Mouse (Mus musculus) MEL (cell line): ENCODE results near the gene Peli2. TPM values are rescaled to one million over a fixed set of nuclear protein-coding genes. Genes with fewer than 3 reads are reported as not detected.

ENCODE experiments used
- DNase-seq: peaks from one replicate; pipeline ENCODE4 v3.0.0; 2011; ENCODE audit warnings: low read depth, low spot score
- H3K27ac ChIP-seq: 2 replicates; pipeline ENCODE4 v1.5.1; 2012; ENCODE audit warnings: low read depth, mild to moderate bottlenecking, control low read depth, low read length, moderate library complexity; ENCODE audit not compliant: control insufficient read depth
- H3K27me3 ChIP-seq, 2 experiments: fragments of 150-350 bp in 1 of 2; sonication (generic) in 1 of 2; 2 replicates each; pipeline ENCODE4 v1.6.1; 2012; ENCODE audit warnings: low read length in 2 of 2, mild to moderate bottlenecking in 2 of 2, improper control_type of control experiment in 1 of 2, moderate library complexity in 1 of 2; ENCODE audit not compliant: insufficient read depth in 2 of 2, control insufficient read depth in 1 of 2
- H3K36me3 ChIP-seq, 2 experiments: 2 replicates each; pipeline ENCODE4 v1.6.1; 2012 to 2014; ENCODE audit warnings: low read length in 2 of 2, improper control_type of control experiment in 1 of 2, inconsistent platforms in 1 of 2, mild to moderate bottlenecking in 1 of 2; ENCODE audit not compliant: insufficient read depth in 2 of 2, control insufficient read depth in 1 of 2
- H3K4me1 ChIP-seq, 2 experiments: fragments of 150-350 bp in 1 of 2; sonication (generic) in 1 of 2; 2 replicates each; pipeline ENCODE4 v1.6.1; 2012; ENCODE audit warnings: low read length in 2 of 2, improper control_type of control experiment in 1 of 2, mild to moderate bottlenecking in 1 of 2; ENCODE audit not compliant: insufficient read depth in 2 of 2, control insufficient read depth in 1 of 2
- H3K4me3 ChIP-seq, 2 experiments: fragments of 150-350 bp in 1 of 2; sonication (generic) in 1 of 2; 2 replicates each; pipeline ENCODE4 v1.5.1; 2012; ENCODE audit warnings: low read depth in 2 of 2, low read length in 2 of 2, mild to moderate bottlenecking in 2 of 2, moderate library complexity in 2 of 2, control low read depth in 1 of 2, improper control_type of control experiment in 1 of 2; ENCODE audit not compliant: control insufficient read depth in 1 of 2, insufficient read depth in 1 of 2
- H3K79me2 ChIP-seq: 2 replicates; pipeline ENCODE4 v1.6.1; 2012; ENCODE audit warnings: mild to moderate bottlenecking, low read length, moderate library complexity; ENCODE audit not compliant: control insufficient read depth, poor library complexity, insufficient read depth
- H3K9ac ChIP-seq: 2 replicates; pipeline ENCODE4 v1.6.1; 2012; ENCODE audit warnings: low read depth, mild to moderate bottlenecking, control low read depth, low read length, moderate library complexity; ENCODE audit not compliant: control insufficient read depth, poor library complexity, severe bottlenecking
- H3K9me3 ChIP-seq: fragments of 150-350 bp; sonication (generic); replicated peaks from 2 replicates; pipeline ENCODE4 v1.6.1; 2012; ENCODE audit warnings: mild to moderate bottlenecking, low read length, improper control_type of control experiment, moderate library complexity; ENCODE audit not compliant: insufficient read depth
- CTCF ChIP-seq, 3 experiments: IDR thresholded peaks in 2 of 3; conservative IDR thresholded peaks in 1 of 3; 2 replicates each; pipeline ENCODE4 v1.5.1; 2011 to 2012; ENCODE audit warnings: low read length in 3 of 3, low read depth in 2 of 3, mild to moderate bottlenecking in 2 of 3, improper control_type of control experiment in 1 of 3, inconsistent platforms in 1 of 3, mixed read lengths in 1 of 3, moderate library complexity in 1 of 3; ENCODE audit not compliant: control insufficient read depth in 1 of 3, insufficient read depth in 1 of 3, poor library complexity in 1 of 3, severe bottlenecking in 1 of 3
- E2F4 ChIP-seq: IDR thresholded peaks from 2 replicates; pipeline ENCODE4 v1.6.1; 2011; ENCODE audit warnings: low read depth, low read length, improper control_type of control experiment, borderline replicate concordance
- ELF1 ChIP-seq: IDR thresholded peaks from 2 replicates; pipeline ENCODE4 v1.6.1; 2014; ENCODE audit warnings: low read depth, mild to moderate bottlenecking, inconsistent platforms, low read length, improper control_type of control experiment, moderate library complexity
- ETS1 ChIP-seq: IDR thresholded peaks from 2 replicates; pipeline ENCODE4 v1.6.1; 2012; ENCODE audit warnings: low read depth, mild to moderate bottlenecking, inconsistent platforms, low read length, improper control_type of control experiment, moderate library complexity
- GATA1 ChIP-seq: IDR thresholded peaks from 2 replicates; pipeline ENCODE4 v1.6.1; 2011; ENCODE audit warnings: low read depth, low read length, improper control_type of control experiment
- HCFC1 ChIP-seq: IDR thresholded peaks from 2 replicates; pipeline ENCODE4 v1.6.1; 2012; ENCODE audit warnings: low read depth, mild to moderate bottlenecking, inconsistent platforms, low read length, improper control_type of control experiment, moderate library complexity
- KAT2A ChIP-seq: conservative IDR thresholded peaks from 2 replicates; pipeline ENCODE4 v1.6.1; 2012; ENCODE audit warnings: low read depth, low read length, improper control_type of control experiment, inconsistent platforms
- MAX ChIP-seq: IDR thresholded peaks from 2 replicates; pipeline ENCODE4 v1.6.1; 2011; ENCODE audit warnings: low read length, improper control_type of control experiment
- MAZ ChIP-seq: IDR thresholded peaks from 2 replicates; pipeline ENCODE4 v1.6.1; 2012; ENCODE audit warnings: low read depth, mild to moderate bottlenecking, inconsistent platforms, low read length, improper control_type of control experiment
- MEF2A ChIP-seq: IDR thresholded peaks from 2 replicates; pipeline ENCODE4 v1.6.1; 2014; ENCODE audit warnings: low read depth, mild to moderate bottlenecking, inconsistent platforms, low read length, improper control_type of control experiment; ENCODE audit not compliant: poor library complexity, insufficient replicate concordance, severe bottlenecking; ENCODE audit errors: extremely low read depth
- MYC ChIP-seq: IDR thresholded peaks from 2 replicates; pipeline ENCODE4 v1.6.1; 2011; ENCODE audit warnings: low read depth, mild to moderate bottlenecking, low read length, improper control_type of control experiment, moderate library complexity
- NELFE ChIP-seq: IDR thresholded peaks from 2 replicates; pipeline ENCODE4 v1.6.1; 2011; ENCODE audit warnings: low read depth, low read length, improper control_type of control experiment
- NRF1 ChIP-seq: IDR thresholded peaks from 2 replicates; pipeline ENCODE4 v1.6.1; 2014; ENCODE audit warnings: low read depth, mild to moderate bottlenecking, inconsistent platforms, low read length, improper control_type of control experiment, moderate library complexity; ENCODE audit not compliant: poor library complexity, insufficient read depth, severe bottlenecking
- POLR2A ChIP-seq, 2 experiments: IDR thresholded peaks; 2 replicates each; pipeline ENCODE4 v1.6.1; 2011 to 2012; ENCODE audit warnings: low read length in 2 of 2, mild to moderate bottlenecking in 2 of 2, control low read depth in 1 of 2, improper control_type of control experiment in 1 of 2, low read depth in 1 of 2, moderate library complexity in 1 of 2; ENCODE audit not compliant: control insufficient read depth in 1 of 2, insufficient read depth in 1 of 2, poor library complexity in 1 of 2
- POLR2AphosphoS5 ChIP-seq: IDR thresholded peaks from 2 replicates; pipeline ENCODE4 v1.6.1; 2012; ENCODE audit warnings: low read depth, borderline replicate concordance, mild to moderate bottlenecking, inconsistent platforms, low read length, moderate library complexity, mixed read lengths
- RAD21 ChIP-seq: IDR thresholded peaks from 2 replicates; pipeline ENCODE4 v1.6.1; 2011; ENCODE audit warnings: mild to moderate bottlenecking, low read depth, low read length, improper control_type of control experiment
- RCOR1 ChIP-seq: IDR thresholded peaks from 2 replicates; pipeline ENCODE4 v1.6.1; 2012; ENCODE audit warnings: low read depth, mild to moderate bottlenecking, inconsistent platforms, low read length, improper control_type of control experiment
- SIN3A ChIP-seq: IDR thresholded peaks from 2 replicates; pipeline ENCODE4 v1.6.1; 2012; ENCODE audit warnings: low read length, improper control_type of control experiment, inconsistent platforms
- SMC3 ChIP-seq: IDR thresholded peaks from 2 replicates; pipeline ENCODE4 v1.6.1; 2011; ENCODE audit warnings: low read depth, low read length, improper control_type of control experiment
- TAL1 ChIP-seq: IDR thresholded peaks from 2 replicates; pipeline ENCODE4 v1.6.1; 2012; ENCODE audit warnings: mild to moderate bottlenecking, inconsistent platforms, low read length, moderate library complexity, mixed read lengths
- TBP ChIP-seq: IDR thresholded peaks from 2 replicates; pipeline ENCODE4 v1.8.0; 2011; ENCODE audit warnings: low read depth, low read length, improper control_type of control experiment
- TCF12 ChIP-seq: IDR thresholded peaks from 2 replicates; pipeline ENCODE4 v1.6.1; 2014; ENCODE audit warnings: low read depth, mild to moderate bottlenecking, inconsistent platforms, low read length, improper control_type of control experiment, moderate library complexity
- UBTF ChIP-seq: IDR thresholded peaks from 2 replicates; pipeline ENCODE4 v1.6.1; 2012; ENCODE audit warnings: low read depth, mild to moderate bottlenecking, inconsistent platforms, low read length, improper control_type of control experiment, moderate library complexity, borderline replicate concordance; ENCODE audit not compliant: insufficient read depth
- ZC3H11A ChIP-seq: IDR thresholded peaks from 2 replicates; pipeline ENCODE4 v1.6.1; 2012; ENCODE audit warnings: low read depth, mild to moderate bottlenecking, inconsistent platforms, low read length, improper control_type of control experiment
- ZMIZ1 ChIP-seq: IDR thresholded peaks from 2 replicates; pipeline ENCODE4 v1.6.1; 2012; ENCODE audit warnings: low read depth, mild to moderate bottlenecking, inconsistent platforms, low read length, improper control_type of control experiment, moderate library complexity
- ZNF384 ChIP-seq: IDR thresholded peaks from 2 replicates; pipeline ENCODE4 v1.6.1; 2012; ENCODE audit warnings: low read depth, mild to moderate bottlenecking, inconsistent platforms, low read length, improper control_type of control experiment
- polyA plus RNA-seq, 2 experiments: library from polyadenylated mRNA; stranded (reverse) in 1 of 2; unstranded in 1 of 2; fragments of >175 nt in 1 of 2; fragments of >200 nt in 1 of 2; gene quantifications; 2 replicates each; pipeline versions ENCODE4 v1.2.1 to v1.2.4; 2012; ENCODE audit warnings: low replicate concordance in 2 of 2, low read depth in 1 of 2; ENCODE audit not compliant: insufficient read length in 2 of 2, insufficient read depth in 1 of 2, missing spikeins in 1 of 2
- total RNA-seq: library from RNA; depleted of rRNA; stranded (reverse); fragments of 300-350 nt; gene quantifications from 2 replicates; pipeline ENCODE4 v1.2.3, GENCODE M21; 2012

Peli2 gene
- total and polyA plus RNA-seq, 3 experiments, result not detected

DNA sequence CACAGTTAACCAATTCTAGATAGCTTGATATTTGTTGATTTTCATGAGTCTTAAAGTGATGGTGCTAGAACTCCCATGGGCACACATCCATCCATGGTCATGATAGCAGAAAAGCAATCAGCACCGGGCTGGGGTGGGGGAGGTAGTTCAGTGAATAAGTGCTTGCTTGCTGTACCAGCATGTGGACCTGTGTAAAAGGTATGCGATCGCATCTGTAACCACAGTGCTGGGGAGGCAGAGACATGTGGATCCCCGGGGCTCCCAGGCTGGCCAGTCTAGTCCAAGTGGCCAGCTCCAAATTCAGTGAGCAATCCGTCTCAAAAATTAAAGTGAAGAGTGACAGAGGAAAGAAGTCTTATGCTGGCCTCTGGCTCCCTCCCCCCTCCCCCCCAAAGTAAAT is 3.4 kb downstream of the Peli2 start:
- TF ChIP-seq ZNF384 (no peak), CTCF (IDR thresholded peaks at IDR 0.05 in 2 of 3, conservative IDR thresholded peaks at IDR 0.05 in 1 of 3; ENCODE audit: control insufficient read depth in 1 of 3, insufficient read depth in 1 of 3, low read depth in 2 of 3, low read length in 3 of 3, poor library complexity in 1 of 3, severe bottlenecking in 1 of 3) (no peak), UBTF (no peak), MEF2A (no peak), TBP (no peak), NELFE (no peak)
- Histone ChIP-seq H3K36me3 (no peaks in the 10 kb centered on the region), H3K79me2 (no peaks in the 10 kb centered on the region), H3K4me3 (no peak overlapping the region), H3K9me3 (no peaks in the 10 kb centered on the region), H3K27ac (no peak overlapping the region), H3K9ac (no peak overlapping the region), H3K27me3 (no peaks in the 10 kb centered on the region), H3K4me1 (no peaks in the 10 kb centered on the region)
- DNase-seq, result no peak

DNA sequence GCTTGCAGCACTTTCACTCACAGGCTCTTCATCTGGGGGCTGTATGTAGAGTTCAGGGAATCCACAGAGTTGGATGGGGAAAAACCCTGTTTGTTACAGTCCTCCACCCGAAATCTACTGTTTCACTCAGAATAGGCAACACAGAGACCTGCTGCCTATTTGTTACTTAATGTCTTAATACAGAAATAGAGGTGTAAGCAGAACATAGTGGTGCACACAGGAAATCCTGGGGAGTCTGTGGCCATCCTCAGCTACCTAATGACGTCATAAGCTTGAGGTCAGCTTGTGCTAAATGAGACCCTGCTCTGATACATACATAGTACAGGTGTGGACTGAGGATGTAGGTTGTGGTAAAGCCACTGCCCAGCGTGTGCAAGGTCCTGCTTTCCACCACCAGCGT is 4.2 kb downstream of the Peli2 start:
- H3K27ac ChIP-seq, result no peak overlapping the region
- TF ChIP-seq CTCF (IDR thresholded peaks at IDR 0.05 in 2 of 3, conservative IDR thresholded peaks at IDR 0.05 in 1 of 3; ENCODE audit: control insufficient read depth in 1 of 3, insufficient read depth in 1 of 3, low read depth in 2 of 3, low read length in 3 of 3, poor library complexity in 1 of 3, severe bottlenecking in 1 of 3) (no peak), E2F4 (no peak), POLR2AphosphoS5 (no peak), POLR2A (IDR thresholded peaks at IDR 0.05; ENCODE audit: control insufficient read depth in 1 of 2, insufficient read depth in 1 of 2, low read depth in 1 of 2, low read length in 2 of 2, poor library complexity in 1 of 2) (no peak), KAT2A (no peak), TCF12 (no peak), NRF1 (no peak), ETS1 (no peak), SIN3A (no peak), ELF1 (no peak)
- no peaks in the 10 kb centered on the region for H3K36me3 ChIP-seq
- no peaks in the 10 kb centered on the region for H3K9me3 ChIP-seq
- H3K79me2 ChIP-seq, result no peaks in the 10 kb centered on the region
- H3K4me1 ChIP-seq, result no peaks in the 10 kb centered on the region
- H3K4me3 ChIP-seq, result no peak overlapping the region
- H3K27me3 ChIP-seq, result no peaks in the 10 kb centered on the region
- H3K9ac ChIP-seq, result no peak overlapping the region
- no peak for DNase-seq

DNA sequence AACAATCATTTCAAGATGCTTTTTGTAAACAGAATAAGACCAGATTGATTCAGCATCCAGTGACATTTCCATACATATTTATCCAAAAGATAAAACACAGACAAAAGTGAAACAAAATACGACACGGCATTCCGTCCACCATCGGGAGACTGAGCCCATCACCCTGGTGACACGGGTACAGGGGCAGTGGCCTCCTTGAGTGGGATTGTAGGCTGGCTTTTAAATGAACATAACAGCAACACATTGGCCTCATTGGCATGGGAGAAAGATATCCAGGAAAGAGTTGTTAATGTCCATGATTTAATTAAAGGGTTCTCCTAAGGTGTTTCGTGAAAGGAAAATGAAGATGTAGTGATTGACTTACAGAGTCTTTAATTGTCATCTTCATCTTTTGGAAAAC is 5.3 kb downstream of the Peli2 start:
- H3K9me3 ChIP-seq, result no peaks in the 10 kb centered on the region
- no peaks in the 10 kb centered on the region for H3K79me2 ChIP-seq
- H3K9ac ChIP-seq, result no peak overlapping the region
- no peak overlapping the region for H3K27ac ChIP-seq
- no peaks in the 10 kb centered on the region for H3K4me1 ChIP-seq
- no peak overlapping the region for H3K4me3 ChIP-seq
- no peak for TF ChIP-seq POLR2A (IDR thresholded peaks at IDR 0.05; ENCODE audit: control insufficient read depth in 1 of 2, insufficient read depth in 1 of 2, low read depth in 1 of 2, low read length in 2 of 2, poor library complexity in 1 of 2)
- TF ChIP-seq MYC, result no peak
- no peak for TF ChIP-seq UBTF
- TF ChIP-seq SMC3, result no peak
- no peak for TF ChIP-seq SIN3A
- no peak for TF ChIP-seq ZNF384
- TF ChIP-seq RAD21, result no peak
- TF ChIP-seq NELFE, result no peak
- no peak for TF ChIP-seq MAX
- TF ChIP-seq RCOR1, result no peak
- no peak for TF ChIP-seq NRF1
- no peak for TF ChIP-seq MAZ
- TF ChIP-seq GATA1, result no peak
- TF ChIP-seq ZC3H11A, result no peak
- no peak for TF ChIP-seq TAL1
- TF ChIP-seq E2F4, result no peak
- TF ChIP-seq ZMIZ1, result no peak
- TF ChIP-seq HCFC1, result no peak
- TF ChIP-seq POLR2AphosphoS5, result no peak
- TF ChIP-seq, all 39 proteins: peak for 0
- Histone ChIP-seq H3K27me3 (no peaks in the 10 kb centered on the region), H3K36me3 (no peaks in the 10 kb centered on the region)
- DNase-seq, result no peak
